Mouse (Mus musculus) G1E (cell line): Measurements from ENCODE around the gene Rnf126. TPM values are rescaled to one million over a fixed set of nuclear protein-coding genes. Genes with fewer than 3 reads are reported as not detected.

Experiments used
- ATAC-seq: 2 replicates; pipeline ENCODE4 v1.8.0; 2016; ENCODE audit warnings: mild to moderate bottlenecking; ENCODE audit not compliant: insufficient number of reproducible peaks, poor library complexity, low FRiP score, severe bottlenecking; ENCODE audit errors: extremely low read depth
- DNase-seq: peaks from one replicate; pipeline ENCODE4 v3.0.0; 2012; ENCODE audit warnings: low spot score
- H3K27me3 ChIP-seq: 2 replicates; pipeline ENCODE4 v1.6.1; 2012; ENCODE audit warnings: mild to moderate bottlenecking, low read length, inconsistent platforms; ENCODE audit not compliant: insufficient read depth
- H3K36me3 ChIP-seq: replicated peaks from 2 replicates; pipeline ENCODE3; 2012; ENCODE audit warnings: mild to moderate bottlenecking, inconsistent platforms
- H3K4me1 ChIP-seq: 2 replicates; pipeline ENCODE4 v1.6.1; 2012; ENCODE audit warnings: low read depth, low read length, inconsistent platforms, mixed read lengths; ENCODE audit not compliant: insufficient read depth
- H3K4me3 ChIP-seq: 2 replicates; pipeline ENCODE4 v1.5.1; 2012; ENCODE audit warnings: low read depth, mild to moderate bottlenecking, inconsistent platforms, low read length, moderate library complexity, mixed read lengths
- H3K9me3 ChIP-seq: replicated peaks from 2 replicates; pipeline ENCODE4 v1.6.1; 2012; ENCODE audit warnings: inconsistent platforms
- CTCF ChIP-seq: IDR thresholded peaks from 2 replicates; pipeline ENCODE4 v1.5.1; 2012; ENCODE audit warnings: low read depth, low read length, inconsistent platforms, mixed read lengths
- GATA1 ChIP-seq: IDR thresholded peaks from 2 replicates; pipeline ENCODE4 v1.6.1; 2012; ENCODE audit warnings: borderline replicate concordance, low read length, inconsistent platforms, mixed read lengths
- GATA2 ChIP-seq: IDR thresholded peaks from 2 replicates; pipeline ENCODE4 v1.6.1; 2012; ENCODE audit warnings: low read depth, low read length, inconsistent platforms, borderline replicate concordance
- POLR2AphosphoS5 ChIP-seq: IDR thresholded peaks from 2 replicates; pipeline ENCODE4 v1.6.1; 2012; ENCODE audit warnings: low read depth, low read length, inconsistent platforms; ENCODE audit not compliant: insufficient replicate concordance
- TAL1 ChIP-seq: conservative IDR thresholded peaks from 2 replicates; pipeline ENCODE4 v1.6.1; 2012; ENCODE audit warnings: low read depth, low read length, inconsistent platforms, mixed read lengths
- polyA plus RNA-seq: library from polyadenylated mRNA; stranded (reverse); fragments of >175 nt; gene quantifications from 2 replicates; pipeline ENCODE4 v1.2.3, GENCODE M21; 2012
- total RNA-seq, 2 experiments: library from RNA; stranded (forward) in 1 of 2; stranded (reverse) in 1 of 2; fragments of 200-1000 nt in 1 of 2; fragments of >200 nt in 1 of 2; fragmentation: Nextera tagmentation in 1 of 2; gene quantifications; 2 replicates each; pipeline ENCODE4 v1.2.3; 2014 to 2017

Gene Rnf126
- total and polyA plus RNA-seq, 3 experiments = 23.5 to 353 (median 109) TPM

DNA sequence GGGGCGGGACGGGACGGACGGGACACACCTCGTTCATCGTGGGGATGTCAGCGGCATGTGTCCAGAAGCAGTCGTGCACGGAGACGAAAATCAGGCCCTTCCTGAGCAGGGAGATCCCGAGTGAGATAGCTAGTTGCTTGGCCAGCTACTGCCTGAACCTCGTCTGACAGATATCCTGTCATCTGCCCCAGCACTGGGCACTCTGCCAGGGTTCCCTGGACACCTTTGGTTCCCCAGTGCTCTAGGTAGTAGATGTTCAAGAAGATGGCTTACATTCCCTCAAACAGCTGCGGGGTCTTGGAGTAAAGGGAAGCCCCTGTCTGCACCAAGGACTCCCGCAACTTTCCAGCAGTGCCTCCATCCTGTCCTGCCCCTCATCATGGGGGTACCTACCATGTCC lies 30.0 kb downstream of the Rnf126 start:
- Histone ChIP-seq H3K27me3 (no peaks in the 10 kb centered on the region; the same call in 1 of the 2 replicates), H3K4me1 (peaks cover 11% of the 10 kb centered on the region; the same call in 1 of the 2 replicates), H3K4me3 (no peak overlapping the region), H3K9me3 (peaks cover 20% of the 10 kb centered on the region), H3K36me3 (peaks cover 91% of the 10 kb centered on the region)
- ATAC-seq (no peak), DNase-seq (no peak)
- TF ChIP-seq TAL1 (no peak), POLR2AphosphoS5 (no peak), GATA2 (no peak), GATA1 (no peak), CTCF (no peak)

DNA sequence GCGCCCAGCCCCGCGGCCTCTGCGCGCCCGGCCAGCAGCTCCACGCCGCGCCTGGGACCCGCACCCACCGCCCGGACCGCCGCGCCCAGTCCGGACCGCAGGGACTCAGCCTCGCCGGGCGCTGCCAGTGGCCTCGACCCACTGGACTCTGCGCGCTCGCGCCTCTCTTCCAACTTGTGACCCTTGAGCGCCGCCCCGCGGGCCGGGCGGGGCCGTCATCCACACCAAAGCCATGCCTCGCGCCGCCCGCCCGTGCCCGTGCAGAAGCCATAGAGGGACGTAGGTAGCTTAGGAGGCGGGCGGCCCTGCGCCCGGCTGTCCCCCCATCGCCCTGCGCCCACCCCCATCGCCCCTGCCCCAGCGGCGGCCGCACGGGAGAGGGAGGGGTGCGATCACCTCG lies 31.4 kb downstream of the Rnf126 start:
- H3K36me3 ChIP-seq = peaks cover 77% of the 10 kb centered on the region
- no peak for ATAC-seq
- peaks cover 5% of the 10 kb centered on the region; the same call in 1 of the 2 replicates for H3K27me3 ChIP-seq
- no peak overlapping the region for H3K4me3 ChIP-seq
- TF ChIP-seq TAL1 = no peak
- H3K4me1 ChIP-seq = peaks cover 10% of the 10 kb centered on the region; the same call in 1 of the 2 replicates
- peaks cover 20% of the 10 kb centered on the region for H3K9me3 ChIP-seq
- no peak for DNase-seq

DNA sequence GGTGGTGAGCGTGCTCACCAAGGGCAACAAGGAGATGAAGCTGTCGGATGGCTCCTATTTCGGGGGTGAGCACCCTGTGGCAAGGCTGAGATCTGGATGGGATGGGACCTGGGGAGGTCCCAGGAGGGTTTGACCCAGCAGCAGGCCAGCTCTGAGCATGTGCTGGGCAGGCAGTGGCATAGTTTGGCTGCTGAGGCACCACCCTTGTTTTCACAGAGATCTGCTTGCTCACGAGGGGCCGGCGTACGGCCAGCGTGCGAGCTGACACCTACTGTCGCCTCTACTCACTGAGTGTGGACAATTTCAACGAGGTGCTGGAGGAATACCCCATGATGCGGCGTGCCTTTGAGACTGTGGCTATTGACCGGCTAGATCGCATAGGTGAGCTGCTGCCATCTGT lies 32.9 kb downstream of the Rnf126 start:
- Histone ChIP-seq H3K27me3 (peaks cover 14% of the 10 kb centered on the region; the same call in 1 of the 2 replicates), H3K36me3 (peaks cover 62% of the 10 kb centered on the region), H3K9me3 (peaks cover 20% of the 10 kb centered on the region), H3K4me1 (peaks cover under 1% of the 10 kb centered on the region; the same call in 1 of the 2 replicates), H3K4me3 (no peak overlapping the region)
- no peak for ATAC-seq
- TF ChIP-seq POLR2AphosphoS5 (no peak), GATA1 (no peak), GATA2 (no peak), CTCF (no peak), TAL1 (no peak)
- DNase-seq = no peak

DNA sequence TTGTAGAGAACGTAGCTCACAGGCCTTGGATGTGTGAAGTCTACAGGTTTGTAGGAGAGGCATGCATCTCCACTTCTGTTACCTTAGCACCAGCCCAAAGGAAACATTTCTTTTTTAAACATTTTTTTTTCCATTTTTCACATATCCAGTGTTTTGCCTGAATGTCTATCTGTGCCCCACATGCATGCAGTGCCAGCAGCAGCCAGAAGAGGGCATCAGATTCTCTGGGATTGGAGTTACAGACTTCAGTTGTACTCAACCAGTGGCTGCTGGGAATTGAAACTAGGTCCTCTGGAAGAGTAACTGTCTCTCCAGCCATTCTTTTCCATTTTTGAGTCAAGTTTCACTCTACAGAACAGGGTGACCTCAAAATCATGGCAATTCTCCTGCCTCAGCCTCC lies 34.3 kb downstream of the Rnf126 start:
- Histone ChIP-seq H3K4me1 (no peaks in the 10 kb centered on the region), H3K9me3 (peaks cover 21% of the 10 kb centered on the region), H3K27me3 (peaks cover 23% of the 10 kb centered on the region), H3K36me3 (peaks cover 48% of the 10 kb centered on the region), H3K4me3 (no peak overlapping the region)
- TF ChIP-seq GATA1 (no peak), TAL1 (no peak), GATA2 (no peak), CTCF (peak; percentile 70), POLR2AphosphoS5 (no peak)
- DNase-seq = no peak
- no peak for ATAC-seq

DNA sequence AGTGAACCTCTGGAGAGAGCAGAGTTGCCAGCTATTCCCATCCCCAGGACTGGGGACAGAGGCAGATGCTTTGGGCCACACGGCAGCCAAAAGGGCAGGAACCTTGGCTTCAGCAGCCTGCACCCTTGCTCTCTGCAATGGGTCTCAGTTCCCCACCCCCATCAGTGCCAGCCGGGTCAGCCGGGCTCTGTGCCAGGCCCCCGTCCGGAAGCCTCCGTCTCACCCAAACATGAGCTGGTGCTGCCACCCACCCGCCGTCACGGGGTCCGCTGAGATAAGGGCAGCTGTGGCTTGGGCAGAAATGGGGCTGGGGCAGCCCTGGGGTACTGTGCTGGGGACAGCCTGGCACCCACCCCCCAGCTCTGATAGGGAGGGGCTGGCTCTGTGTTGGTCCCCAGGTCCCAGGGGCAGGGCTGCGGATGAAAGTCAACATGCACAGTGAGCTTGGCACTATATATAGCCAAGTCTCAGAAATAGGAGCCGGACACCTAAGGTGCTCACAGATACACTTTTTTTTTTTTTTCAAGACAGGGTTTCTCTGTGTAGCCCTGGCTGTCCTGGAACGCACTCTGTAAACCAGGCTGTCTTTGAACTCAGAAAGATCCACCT lies 37.3 kb downstream of the Rnf126 start:
- TF ChIP-seq POLR2AphosphoS5 = no peak
- no peak for TF ChIP-seq CTCF
- no peak for TF ChIP-seq GATA1
- no peak for TF ChIP-seq TAL1
- TF ChIP-seq GATA2 = no peak
- no peak for ATAC-seq

DNA sequence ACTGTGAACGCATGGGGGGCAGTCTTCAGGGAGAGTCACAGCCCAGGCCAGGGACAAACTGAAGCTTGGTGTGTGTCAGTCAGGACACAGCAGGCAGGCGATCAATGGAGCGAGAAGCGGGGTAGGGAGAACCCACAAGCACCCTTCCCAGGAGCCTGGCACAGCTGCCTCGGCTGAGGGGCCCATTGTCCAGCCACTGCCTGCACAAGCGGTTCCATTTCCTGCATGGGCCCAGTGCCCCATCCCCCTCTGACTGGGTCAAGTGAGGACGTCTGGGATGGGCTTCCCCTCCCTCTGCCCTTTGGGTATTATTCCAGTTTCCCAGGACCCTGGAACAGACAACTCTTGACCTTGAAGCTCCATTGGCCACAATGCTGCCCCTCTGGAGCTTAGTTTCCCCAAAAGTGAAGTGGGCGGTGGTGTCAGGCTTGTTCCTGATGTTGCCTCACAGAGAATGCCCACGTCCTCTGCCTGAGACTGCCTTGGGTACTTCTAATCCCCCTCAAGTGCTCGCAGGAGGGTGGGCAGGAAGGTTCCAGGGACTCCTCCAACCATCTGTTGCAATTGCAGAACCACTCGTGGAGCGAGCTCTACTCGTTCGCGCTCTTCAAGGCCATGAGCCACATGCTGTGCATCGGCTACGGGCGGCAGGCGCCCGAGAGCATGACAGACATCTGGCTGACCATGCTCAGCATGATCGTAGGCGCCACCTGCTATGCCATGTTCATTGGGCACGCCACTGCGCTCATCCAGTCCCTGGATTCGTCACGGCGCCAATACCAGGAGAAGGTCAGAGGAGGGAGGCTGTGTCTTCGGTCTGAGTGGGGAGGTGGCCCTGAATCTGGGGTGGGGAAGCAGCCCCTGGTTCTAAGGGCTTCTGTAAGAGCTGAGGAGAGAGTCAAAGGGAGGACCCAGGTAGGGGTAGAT lies 38.2 kb downstream of the Rnf126 start:
- no peak for TF ChIP-seq POLR2AphosphoS5
- TF ChIP-seq GATA1 = no peak
- TF ChIP-seq TAL1 = no peak
- TF ChIP-seq GATA2 = no peak
- no peak for TF ChIP-seq CTCF
- DNase-seq (no peak), ATAC-seq (no peak)
- Histone ChIP-seq H3K36me3 (peaks cover 9% of the 10 kb centered on the region), H3K27me3 (peaks cover 35% of the 10 kb centered on the region), H3K9me3 (0 out of 2 replicates have a peak, but pooled peaks cover 4% of the 10 kb centered on the region), H3K4me1 (no peaks in the 10 kb centered on the region), H3K4me3 (no peak overlapping the region)

More for the DNA sequence above, 37.3 kb downstream of the Rnf126 start:
- Histone ChIP-seq H3K27me3 (peaks cover 28% of the 10 kb centered on the region), H3K36me3 (peaks cover 18% of the 10 kb centered on the region), H3K4me3 (no peak overlapping the region), H3K4me1 (no peaks in the 10 kb centered on the region), H3K9me3 (peaks cover 4% of the 10 kb centered on the region; the same call in 1 of the 2 replicates)
- no peak for DNase-seq
